Mouse (Mus musculus) lung, postnatal 14 days (tissue): ENCODE data around the gene Gm11437.
A peak's percentile ranks its signal among the peaks of the same experiment; 100 is the strongest.

Experiments
- DNase-seq: peaks from one replicate; pipeline ENCODE4 v3.0.0; 2021

The Gm11437 gene

DNA sequence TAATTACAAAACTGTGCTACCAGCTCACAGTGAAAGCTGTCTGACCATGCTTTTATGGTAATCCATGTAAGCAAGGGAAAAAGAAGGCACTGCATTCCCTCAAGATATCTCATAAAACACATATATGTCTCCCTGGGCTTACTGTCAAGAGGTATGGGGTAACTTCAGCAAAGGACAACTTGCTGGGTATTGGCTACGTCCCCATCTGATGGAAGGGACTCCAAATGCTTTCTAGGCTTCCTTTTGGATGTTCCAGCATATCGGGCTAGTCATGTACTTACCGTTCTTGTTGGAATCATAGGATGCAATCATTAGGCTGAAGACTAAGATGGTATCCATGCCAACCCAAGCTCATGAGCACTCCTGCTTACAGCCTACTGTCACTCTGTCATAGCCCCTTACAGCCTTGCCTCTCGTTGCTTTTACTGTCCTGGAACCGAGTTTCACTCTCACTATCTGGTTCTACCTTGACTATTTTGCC lies at the start of gene Gm11437:
Gene Gm11437, minus strand, starts transcription at position 431 of the 481 bp plus-strand sequence.
- no peak for DNase-seq

DNA sequence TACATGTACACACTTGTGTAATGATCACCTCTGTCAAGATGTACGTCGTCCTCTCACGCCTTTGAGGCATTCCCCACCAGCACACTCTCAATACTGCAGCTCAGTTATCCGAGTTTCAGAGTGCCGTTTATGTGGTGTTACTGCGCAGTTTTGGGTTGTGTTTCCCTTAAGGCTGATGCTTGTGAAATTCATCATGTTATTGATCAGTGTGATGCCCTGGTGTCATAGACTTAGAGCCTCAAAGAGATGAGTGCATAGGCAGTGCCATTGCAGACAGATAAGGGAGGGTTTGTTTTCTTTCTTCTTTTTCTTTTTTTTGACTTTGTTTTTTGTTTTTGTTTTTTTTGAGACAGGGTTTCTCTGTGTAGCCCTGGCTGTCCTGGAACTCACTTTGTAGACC lies 43.6 kb upstream of the Gm11437 start:
- DNase-seq = no peak

DNA sequence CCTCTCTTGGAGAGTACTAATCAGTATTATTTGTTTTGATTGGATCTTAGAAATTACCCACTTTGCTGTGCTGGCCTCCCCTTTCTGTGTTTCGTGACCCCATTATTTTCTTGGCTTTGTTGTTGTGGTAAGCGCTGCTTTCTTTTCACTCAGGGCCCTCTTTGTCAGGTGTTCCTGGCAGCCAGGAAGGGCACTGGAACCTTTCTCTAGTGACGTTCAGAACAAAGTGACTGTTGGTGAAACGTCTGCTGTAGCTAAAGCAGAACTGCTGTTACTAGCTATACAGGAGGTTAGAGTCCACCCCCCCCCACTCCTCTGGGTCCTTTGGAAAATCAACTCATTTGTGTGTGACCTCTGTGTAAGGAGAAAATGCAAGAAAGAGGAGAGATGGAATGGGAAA lies 38.5 kb upstream of the Gm11437 start:
- no peak for DNase-seq

DNA sequence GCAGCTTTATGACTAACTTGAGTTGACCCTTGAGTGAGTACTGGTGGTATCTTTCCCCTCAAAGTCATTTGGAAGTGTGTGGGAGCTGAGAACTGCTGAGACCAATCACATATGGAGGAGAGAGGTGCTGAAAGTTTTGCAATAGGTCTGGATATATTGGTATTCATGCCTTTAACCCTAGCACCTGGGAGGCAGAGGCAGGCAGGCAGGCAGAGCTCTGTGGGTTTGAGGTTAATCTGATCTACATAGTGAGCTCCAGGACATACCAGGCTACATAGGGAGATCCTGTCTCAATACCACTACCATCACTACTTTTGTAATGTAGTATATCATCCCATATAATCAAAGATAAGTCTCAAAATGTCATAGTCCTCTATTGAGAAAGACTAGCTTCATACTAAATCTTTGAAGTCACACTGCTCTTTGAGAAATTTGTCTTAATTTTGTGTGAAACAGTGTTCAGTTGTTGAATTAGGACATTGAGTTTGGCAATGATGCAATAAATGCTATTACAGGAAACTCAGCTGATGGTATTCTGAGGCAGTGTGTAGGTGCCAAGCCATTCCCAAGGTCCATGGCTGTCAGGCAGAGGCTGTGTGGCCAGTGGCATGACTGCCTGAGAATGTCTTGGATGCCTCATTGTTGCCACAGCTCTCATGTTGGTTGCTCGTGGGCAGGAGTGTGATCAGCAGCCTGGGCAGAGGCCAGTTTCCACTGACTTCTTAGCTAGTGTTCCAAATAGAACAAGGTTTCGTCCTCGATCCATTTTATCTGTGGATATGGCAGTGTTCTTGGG lies 30.5 kb upstream of the Gm11437 start:
- no peak for DNase-seq

DNA sequence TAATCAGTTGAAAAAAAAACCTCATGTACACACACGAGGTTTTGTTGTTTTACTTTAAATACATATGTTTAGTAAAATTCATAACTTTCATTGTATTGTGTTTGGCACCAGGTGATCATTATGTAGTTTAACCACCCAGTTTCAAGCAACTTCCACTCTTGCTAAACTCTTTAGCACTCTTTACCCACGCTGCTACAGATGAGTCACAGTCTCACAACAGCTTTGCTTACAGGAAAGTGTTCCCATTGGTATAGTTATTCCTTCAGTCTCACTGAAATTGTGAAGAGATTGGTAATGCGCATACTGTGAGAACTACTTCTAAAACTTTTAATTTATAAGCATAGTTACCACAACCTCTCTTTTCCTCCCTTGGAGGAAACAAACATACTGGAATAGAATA lies 27.5 kb upstream of the Gm11437 start:
- DNase-seq = no peak

DNA sequence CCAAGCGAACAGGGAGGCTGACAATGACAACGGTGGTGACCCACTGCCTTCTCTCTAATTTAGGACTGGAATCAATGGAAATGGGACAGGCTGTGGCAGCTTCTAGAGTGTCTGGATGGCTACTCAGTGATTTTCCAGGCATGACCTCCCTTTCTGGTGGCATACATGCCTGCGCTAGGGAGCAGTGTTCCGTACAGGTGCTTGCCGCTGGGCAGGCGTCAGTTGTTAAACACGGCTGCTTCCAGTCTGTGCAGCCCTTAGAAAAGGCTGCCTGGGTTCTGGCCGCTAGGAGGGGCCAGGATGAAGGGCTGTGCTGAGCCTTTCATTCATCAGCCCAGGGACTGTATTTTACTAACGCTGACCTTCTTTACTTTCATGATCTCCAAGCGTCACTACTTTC lies 26.0 kb upstream of the Gm11437 start:
- no peak for DNase-seq

DNA sequence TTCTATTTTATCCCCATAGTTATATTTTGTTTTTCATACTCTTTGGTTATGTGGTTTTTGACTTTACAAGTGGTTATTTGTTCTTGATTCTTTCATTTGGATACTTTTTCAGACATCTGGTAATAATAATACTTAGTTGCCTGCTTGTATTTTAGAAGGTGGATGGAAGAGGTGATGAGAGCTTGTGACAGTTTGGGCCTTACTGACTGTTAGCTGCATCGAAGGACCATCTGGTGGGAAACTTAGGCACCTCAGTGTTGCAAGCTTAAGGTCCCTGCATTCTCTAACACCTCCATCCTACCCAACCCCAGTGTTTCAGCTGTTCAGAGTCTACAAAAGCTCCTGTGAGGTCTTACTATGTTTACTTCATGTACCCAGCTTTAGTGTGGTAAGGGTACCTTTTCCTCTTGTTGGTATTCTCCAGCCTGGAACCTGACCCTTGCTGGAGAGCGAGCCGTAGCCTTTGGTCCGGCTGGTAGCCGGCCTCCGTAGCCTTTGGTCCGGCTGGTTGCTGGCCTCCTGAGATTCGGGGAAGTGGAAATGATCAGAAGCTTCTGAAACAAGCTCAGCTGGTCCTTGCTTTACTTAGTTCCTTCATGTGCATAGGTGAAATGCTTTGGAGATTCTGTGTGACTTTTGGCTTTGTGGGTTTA lies 23.4 kb upstream of the Gm11437 start:
- no peak for DNase-seq

DNA sequence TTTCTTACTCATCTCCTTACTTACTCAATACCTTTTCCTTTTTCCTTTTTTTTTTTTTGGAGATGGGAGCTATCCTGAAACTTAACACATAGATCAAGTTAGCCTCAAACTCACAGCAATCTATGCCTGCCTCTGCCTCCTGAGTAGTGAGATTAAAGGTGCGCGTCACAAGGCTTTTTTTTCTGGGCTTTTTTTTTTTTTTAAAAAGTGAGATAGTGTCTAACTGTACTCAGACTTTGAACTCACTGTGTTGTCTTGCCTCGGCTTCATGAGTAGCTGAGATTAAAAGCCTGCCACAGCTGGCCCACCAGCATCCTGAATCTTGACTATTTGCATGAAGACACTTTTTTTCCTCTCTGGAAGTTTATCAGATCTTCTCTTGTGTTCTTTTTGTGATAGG lies 21.3 kb upstream of the Gm11437 start:
- DNase-seq = no peak

DNA sequence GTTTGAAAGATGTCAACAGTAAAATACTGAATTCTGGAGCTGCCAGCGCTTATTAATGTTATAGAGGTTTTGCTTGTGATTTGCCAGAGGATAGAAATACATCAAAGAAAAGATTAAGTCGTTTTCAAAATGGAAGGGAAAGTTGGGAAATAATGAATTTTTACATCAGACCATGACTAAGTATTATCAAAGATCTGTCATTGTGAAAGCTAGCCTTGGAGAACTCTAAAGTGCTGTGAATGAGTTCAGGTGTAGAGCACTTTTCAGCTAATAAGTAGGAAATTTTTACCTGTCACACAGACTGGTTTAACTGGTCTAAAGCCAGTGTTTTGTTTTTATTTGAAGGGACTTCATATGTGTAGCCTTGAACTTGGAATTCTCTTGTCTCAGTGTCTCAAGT lies 14.0 kb upstream of the Gm11437 start:
- no peak for DNase-seq

DNA sequence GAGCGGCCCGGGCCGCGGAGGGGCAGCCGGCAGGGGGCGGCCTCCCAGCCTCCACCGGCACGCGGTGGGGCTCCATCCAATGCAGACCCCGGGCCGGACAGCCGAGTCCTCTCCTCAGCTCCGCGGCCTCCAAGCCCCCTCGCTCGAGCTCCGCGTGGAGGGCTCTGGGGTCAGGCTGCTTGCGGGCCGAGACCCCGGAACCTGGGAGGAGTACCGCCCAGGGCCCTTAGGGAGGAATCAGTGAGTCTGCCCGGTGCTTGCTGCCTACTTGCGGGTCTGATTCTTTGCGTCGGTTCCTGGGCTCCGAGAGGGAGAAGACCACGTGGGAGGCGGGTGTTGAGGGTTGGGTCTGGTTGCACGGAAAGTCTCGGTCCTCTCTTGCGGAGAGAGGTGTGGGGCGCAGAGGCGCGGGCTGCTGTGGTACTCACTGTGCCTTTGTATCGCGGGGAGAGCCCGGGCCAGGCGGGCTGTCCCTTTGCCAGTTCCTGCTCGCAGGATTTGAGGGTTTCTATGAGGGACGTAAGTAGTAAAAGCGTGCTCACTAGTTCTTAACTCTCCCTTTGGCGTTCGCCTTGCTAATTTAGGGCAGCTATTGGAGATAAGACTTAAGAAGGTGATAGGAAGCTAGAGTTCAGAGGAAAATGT lies 12.8 kb upstream of the Gm11437 start:
- DNase-seq = peak; percentile 69

DNA sequence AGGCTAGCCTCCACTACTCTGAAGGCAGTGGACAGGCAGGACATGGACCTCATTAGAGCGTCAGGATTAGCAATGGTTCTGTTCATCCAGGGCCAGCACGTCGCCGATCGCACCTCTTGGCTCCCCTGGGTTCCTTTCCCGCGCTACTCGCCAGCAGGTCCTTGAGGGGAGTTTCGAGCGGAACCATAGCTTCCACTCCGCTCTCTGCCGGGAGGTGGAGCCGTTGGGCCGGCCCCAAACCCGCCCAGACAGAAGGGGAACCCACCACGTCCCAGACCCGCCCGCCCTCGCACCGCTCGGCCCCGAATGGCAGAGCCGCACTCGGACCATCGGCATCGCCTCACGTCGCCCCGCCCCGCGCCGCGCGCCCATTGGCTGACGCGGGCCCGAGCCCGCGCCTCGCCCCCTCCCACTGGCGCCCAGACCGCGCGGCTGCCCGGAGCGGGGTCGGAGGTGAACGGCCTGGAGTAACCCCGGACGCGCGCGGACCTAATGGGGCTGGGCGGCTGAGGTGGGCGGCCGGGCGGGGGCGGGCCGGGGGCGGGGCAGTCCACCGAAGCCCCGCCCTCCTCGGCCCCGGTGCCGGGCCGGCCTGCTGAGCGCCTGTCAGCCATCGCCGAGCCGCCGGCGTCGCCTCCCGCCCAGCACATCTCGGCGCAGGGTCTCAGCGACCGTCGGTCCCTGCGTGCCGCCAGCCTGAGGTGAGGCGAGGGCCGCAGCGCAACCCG lies 12.1 kb upstream of the Gm11437 start:
- peak; percentile 96 for DNase-seq

DNA sequence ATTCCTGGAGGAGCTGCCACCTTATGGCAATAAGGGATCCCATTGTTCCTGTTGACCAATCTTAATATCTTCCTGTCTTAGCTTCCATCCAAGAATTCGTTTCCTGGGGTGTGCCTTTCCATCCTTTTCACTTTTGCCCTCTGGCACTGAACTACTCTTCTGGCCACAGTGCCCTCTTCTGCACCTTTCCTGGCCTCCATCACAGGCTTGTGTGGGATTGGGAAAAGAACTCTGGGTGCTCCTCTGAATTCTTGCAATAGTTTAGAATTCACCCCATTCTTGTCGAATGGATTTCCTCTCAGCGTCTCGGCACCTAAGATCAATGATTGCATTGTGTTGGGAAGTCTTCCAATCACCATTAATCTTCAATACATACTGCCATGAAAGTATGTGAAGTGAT lies 11.3 kb upstream of the Gm11437 start:
- DNase-seq = no peak

DNA sequence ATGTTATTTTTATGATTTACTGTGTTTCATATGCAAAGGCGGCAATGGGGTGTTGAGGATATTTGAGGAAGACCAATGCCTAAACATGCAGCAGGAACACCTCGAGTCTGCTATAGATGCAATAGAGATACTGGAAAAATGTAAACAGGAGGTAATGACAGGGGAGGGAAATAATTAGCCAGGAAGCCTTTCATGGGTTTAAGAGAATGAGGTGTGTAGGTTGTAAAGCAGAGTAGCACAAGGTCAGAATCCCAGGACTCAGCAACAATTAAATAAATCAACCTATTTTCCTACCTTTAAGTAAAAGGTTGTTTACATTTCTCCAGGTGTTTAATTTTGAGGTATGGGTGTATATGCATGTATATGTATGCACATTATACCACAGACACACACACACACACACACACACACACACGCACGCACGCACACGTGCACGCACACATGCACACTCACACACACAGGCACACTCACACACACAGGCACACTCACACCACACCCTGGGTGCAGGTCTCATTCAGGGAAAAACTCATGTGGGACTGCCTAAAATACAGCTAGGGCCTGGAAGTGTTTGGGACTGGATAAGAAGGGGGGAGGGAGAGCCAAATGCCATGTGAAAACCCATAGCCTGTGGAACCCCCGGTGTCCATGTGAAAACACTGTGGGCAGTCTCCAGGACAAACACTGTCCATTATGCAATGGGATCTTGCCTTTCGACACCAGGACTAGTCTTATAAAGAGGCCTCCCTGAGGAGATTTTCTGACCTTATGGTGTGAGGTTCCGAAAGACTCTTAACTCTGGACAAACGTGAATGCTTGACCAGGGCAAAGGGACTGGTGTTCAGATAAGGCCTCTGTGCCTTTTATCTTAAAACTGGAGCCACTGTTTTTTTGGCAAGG lies 5.5 kb upstream of the Gm11437 start:
- no peak for DNase-seq

DNA sequence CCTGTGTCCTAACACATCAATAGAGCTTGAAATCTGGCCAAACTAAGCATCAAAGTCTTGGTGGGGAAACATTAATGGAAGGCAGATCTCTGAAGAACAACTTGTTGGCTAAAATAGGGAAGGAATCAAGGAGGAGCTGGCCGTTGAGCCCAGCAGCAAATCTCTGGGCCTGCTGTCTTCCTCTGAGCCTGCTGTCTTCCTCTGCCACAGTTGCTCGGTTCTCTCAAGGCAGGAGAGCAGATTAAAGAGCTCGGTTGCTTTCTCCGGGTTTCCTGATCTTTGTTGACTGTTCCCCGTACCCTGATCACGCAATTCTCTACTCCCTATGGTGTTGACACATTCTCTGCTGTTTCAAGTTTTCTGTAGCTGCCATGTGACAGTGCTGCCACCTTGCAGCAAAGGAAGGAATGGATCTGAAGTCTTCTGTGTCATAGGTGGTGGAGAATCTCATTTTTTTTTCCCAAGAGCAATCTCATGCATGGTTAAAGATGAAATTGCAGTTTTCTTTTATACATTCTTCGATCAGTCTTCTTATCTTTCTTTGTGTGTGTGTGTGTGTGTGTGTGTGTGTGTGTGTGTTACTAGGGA lies 1.5 kb upstream of the Gm11437 start:
- peak; percentile 46 for DNase-seq

DNA sequence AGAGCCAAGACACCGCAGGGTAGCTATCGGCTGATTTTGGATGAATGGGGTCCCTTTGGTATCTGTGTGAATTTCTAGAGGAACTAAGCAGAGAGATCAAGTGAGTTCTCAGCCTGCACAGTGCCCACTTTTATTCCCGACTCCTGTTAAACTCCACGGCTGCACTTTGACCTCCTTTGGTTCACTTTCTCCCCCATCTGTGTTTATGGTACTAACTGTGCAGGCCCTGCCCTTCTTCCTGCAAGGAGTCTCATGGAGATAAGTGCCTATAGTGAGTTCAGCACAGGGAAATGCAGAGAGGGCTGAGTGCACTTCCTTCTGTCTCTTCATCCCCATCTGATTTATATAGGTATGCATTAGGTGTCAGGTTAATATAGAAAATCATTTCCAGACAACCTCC lies 2.7 kb downstream of the Gm11437 start:
- no peak for DNase-seq

DNA sequence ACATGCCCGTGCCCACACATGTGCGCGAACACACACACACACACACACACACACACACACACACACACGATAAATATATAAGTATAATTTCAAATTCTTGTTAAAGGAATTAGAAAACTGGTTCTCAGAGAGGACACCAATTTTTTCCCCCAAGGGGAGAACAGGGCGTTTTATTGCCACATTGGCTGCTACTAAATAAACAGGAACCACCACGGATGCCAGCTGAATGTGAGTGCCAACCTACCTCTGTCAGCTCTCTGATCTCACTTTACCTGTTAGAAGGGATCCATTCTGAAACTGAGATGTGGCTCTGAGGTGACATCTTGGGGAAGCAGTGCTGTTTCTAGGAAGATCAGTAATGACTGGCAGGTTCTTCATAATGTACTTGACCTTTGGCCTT lies 3.2 kb downstream of the Gm11437 start:
- no peak for DNase-seq

DNA sequence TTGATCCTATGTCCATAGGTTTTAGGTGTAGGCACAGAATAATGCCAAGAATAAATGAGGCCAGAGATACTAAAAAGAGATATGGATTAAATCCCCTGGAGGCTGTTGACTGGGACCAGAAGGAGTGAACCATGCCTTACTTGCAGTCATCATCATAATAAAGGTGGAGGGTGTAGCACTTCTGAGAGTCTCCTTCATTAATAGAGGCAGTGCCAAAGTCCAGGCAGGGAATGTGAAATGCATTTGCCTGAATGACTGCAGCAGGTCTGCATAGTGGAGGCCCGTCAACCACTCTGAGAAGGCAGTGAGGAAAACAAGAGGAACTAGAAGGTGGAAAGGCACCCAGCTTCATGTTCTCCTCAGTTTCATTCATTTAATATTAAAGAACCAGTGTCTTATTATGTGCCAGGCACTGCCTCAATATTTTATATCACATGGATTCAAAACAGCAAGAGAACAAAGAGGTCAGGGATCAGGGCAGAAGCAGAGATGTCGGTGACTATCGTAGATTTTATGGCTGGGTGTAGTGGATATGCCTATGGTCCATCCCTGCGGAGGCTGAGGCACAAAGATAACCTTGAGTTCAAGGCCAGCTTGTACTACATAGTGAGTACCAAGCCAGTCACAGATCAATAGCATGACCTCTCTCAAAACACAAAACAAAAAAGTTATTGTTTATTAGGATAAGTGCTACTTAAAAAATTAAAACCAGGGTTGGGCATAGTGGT lies 10.6 kb downstream of the Gm11437 start:
- DNase-seq = no peak

DNA sequence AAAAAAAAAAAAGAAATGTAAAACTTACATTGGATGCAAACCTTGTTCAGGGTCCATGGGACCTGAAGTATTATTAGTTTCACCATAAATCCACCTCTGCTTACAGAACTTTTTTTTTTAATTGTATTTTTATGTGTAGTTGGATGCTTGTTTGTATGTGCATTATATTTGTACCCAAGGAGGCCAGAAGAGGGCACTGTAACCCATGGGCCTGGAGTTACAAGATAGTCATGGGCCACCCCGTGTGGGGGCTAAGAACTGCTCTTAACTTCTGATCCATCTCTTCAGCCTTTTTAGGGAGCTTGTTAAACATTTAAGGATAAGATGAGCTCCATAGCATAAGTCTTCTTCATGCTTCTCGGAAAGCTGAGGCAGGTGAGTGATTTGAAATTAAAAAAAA lies 16.4 kb downstream of the Gm11437 start:
- DNase-seq = no peak

DNA sequence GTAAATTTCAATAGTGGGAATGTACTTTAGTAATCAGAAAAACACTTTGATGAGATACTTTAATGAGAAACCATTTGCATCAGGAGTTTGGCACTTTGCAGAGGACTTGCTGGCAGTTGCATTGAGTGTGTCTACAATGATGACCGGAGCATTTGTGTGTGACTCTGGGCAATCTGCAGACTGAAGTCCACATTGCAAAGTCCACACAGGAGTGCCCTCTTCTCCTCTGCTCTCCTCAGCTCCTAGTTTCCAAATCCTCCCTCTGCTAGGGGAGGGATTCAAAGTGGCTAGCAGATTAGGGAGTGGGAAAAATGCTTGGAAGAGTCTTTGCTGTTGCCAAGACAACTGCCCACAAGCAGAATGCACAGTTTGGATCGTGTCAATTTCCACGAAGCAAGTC lies 21.2 kb downstream of the Gm11437 start:
- no peak for DNase-seq

DNA sequence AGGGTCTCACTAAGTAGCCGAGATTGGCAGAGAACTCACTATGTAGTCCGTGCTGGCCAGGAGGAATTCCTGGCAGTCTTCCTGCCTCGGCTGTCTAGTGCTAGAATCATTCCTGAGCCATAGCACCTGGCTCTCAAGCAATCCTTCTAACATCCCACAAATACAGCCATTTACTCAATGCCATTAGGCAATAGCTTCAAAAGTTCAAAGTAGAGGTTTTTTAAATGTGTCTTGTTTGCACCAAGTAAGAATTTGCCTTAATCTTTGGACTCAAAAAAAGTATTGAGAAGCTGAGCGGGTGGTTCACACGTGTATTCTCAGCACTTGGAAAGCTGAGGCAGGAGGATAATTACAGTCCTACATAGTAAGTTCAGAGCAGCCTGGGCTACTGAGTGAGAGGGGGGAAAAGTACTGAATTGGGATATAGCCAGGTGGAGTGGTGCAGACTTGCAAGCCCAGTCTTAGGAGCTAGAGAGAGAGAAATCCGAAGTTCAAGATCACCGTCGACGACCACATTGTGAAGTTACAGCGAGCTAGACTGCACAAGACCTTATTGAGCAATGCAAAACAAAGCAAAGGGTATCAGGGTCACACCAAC lies 22.0 kb downstream of the Gm11437 start:
- no peak for DNase-seq

DNA sequence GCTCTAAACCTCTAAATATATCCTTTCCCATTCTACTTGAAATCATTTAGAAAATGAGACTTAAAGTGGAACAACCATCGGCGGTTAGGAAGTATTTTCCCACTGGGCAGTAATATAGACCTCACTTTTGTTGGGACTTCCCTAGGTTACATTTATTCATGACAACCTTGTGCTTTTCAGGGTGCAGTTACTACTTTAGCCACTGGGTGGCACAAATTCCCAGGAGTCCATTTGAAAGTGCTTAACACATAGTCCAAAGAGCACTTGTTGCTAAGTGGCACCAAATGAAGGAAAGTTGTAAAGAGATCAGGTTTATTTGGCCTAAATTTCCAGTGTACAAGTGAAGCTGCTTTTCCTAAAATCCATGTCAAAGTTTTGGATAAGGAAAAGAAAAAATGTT lies 25.5 kb downstream of the Gm11437 start:
- peak; percentile 76 for DNase-seq
